Mouse (Mus musculus) forebrain, embryonic 12.5 days (tissue): ENCODE results near the gene Tmem107. TPM values are rescaled to one million over a fixed set of nuclear protein-coding genes. Genes with fewer than 3 reads are reported as not detected.

Source experiments
- ATAC-seq: fragments of 200-750 bp; cut with Nextera tagmentation; 2 replicates; pipeline ENCODE4 v1.8.0; 2017; ENCODE audit warnings: moderate TSS enrichment; ENCODE audit not compliant: low FRiP score
- H3K27ac ChIP-seq: fragments of 300-500 bp; sonication (generic); 2 replicates; pipeline ENCODE4 v1.5.1; 2016; ENCODE audit warnings: mild to moderate bottlenecking
- H3K27me3 ChIP-seq: fragments of 300-500 bp; sonication (generic); 2 replicates; pipeline ENCODE4 v1.6.1; 2016; ENCODE audit warnings: mild to moderate bottlenecking
- H3K36me3 ChIP-seq: fragments of 300-500 bp; sonication (generic); replicated peaks from 2 replicates; pipeline ENCODE4 v1.6.1; 2016; ENCODE audit warnings: mild to moderate bottlenecking
- H3K4me1 ChIP-seq: fragments of 300-500 bp; sonication (generic); 2 replicates; pipeline ENCODE4 v1.6.1; 2016
- H3K4me2 ChIP-seq: fragments of 300-500 bp; sonication (generic); 2 replicates; pipeline ENCODE4 v1.6.1; 2016; ENCODE audit warnings: mild to moderate bottlenecking, moderate library complexity
- H3K4me3 ChIP-seq: fragments of 300-500 bp; sonication (generic); replicated peaks from 2 replicates; pipeline ENCODE4 v1.5.1; 2016; ENCODE audit warnings: mild to moderate bottlenecking
- H3K9ac ChIP-seq: fragments of 300-500 bp; sonication (generic); 2 replicates; pipeline ENCODE4 v1.6.1; 2016; ENCODE audit warnings: mild to moderate bottlenecking
- H3K9me3 ChIP-seq: fragments of 300-500 bp; sonication (generic); 2 replicates; pipeline ENCODE4 v1.6.1; 2016
- WGBS: fragments of 180-500 bp; shearing (Covaris S2); methylation state at CpG from one replicate; pipeline ENCODE4 v1.1.7; 2016; 5-methylcytosine and 5-hydroxymethylcytosine counted together
- polyA plus RNA-seq: library from polyadenylated mRNA; unstranded; fragments of >200 nt; fragmentation: Nextera tagmentation; extraction: Ambion mirVana; gene quantifications from 2 replicates; pipeline ENCODE4 v1.2.1, GENCODE M21; 2016

The Tmem107 gene
- polyA plus RNA-seq, 1 experiment from 2014 or later, result 56.9 TPM

GRCm38 (mm10) chr11:69060448-69061254 is 10.0 kb upstream of the Tmem107 start:
- Histone ChIP-seq H3K27ac (peak overlapping the region; percentile 93), H3K36me3 (no peaks in the 10 kb centered on the region), H3K4me3 (peak overlapping the region; percentile 90), H3K9me3 (no peaks in the 10 kb centered on the region), H3K4me2 (peak overlapping the region; percentile 98), H3K9ac (peak overlapping the region; percentile 84), H3K27me3 (no peaks in the 10 kb centered on the region; the same call in 1 of the 2 replicates), H3K4me1 (peaks cover 32% of the 10 kb centered on the region)
- 2% methylated on average over 36 of the region's 40 CpGs for WGBS
- ATAC-seq, result no peak

GRCm38 (mm10) chr11:69061255-69061912 is 9.2 kb upstream of the Tmem107 start:
- Histone ChIP-seq H3K4me1 (peaks cover 38% of the 10 kb centered on the region), H3K4me3 (peak overlapping the region; percentile 90), H3K9ac (peak overlapping the region; percentile 84; the same call in 1 of the 2 replicates), H3K27ac (no peak overlapping the region), H3K27me3 (peaks cover 3% of the 10 kb centered on the region; the same call in 1 of the 2 replicates), H3K9me3 (no peaks in the 10 kb centered on the region), H3K4me2 (peak overlapping the region; percentile 98), H3K36me3 (no peaks in the 10 kb centered on the region)
- ATAC-seq, result no peak
- 7% methylated on average over 17 of the region's 17 CpGs for WGBS

GRCm38 (mm10) chr11:69062194-69062760 is 8.3 kb upstream of the Tmem107 start:
- Histone ChIP-seq H3K27ac (peak overlapping the region; percentile 36; the same call in 1 of the 2 replicates), H3K9ac (no peak overlapping the region), H3K36me3 (no peaks in the 10 kb centered on the region), H3K4me2 (peak overlapping the region; percentile 98), H3K4me3 (peak overlapping the region; percentile 67), H3K27me3 (peaks cover 3% of the 10 kb centered on the region; the same call in 1 of the 2 replicates), H3K9me3 (no peaks in the 10 kb centered on the region), H3K4me1 (peaks cover 43% of the 10 kb centered on the region)
- 1% methylated on average over 17 of the region's 17 CpGs for WGBS
- peak; percentile 2; the same call in 1 of the 2 replicates for ATAC-seq

DNA sequence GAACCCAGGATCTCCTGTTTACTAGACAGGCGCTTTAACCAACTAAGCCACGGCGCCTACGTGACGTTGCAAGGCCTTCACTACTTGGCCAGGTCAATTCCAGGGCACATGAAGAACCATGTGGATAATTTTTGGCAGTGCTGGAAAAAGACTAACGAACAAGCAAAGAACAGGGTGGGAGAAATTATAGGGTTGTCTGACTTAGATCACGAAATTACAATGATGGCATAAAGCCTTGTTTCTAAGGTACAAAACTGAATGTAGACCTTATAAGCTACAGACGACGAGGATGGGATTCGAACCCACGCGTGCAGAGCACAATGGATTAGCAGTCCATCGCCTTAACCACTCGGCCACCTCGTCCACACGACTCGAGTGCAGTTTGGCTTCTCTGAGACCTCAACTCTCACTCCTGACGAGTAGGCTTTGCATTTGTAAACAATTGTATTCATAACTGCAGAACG is 7.8 kb upstream of the Tmem107 start:
- peak overlapping the region; percentile 36; the same call in 1 of the 2 replicates for H3K9ac ChIP-seq
- peak overlapping the region; percentile 67 for H3K4me3 ChIP-seq
- under 1% methylated on average over 19 of the region's 19 CpGs for WGBS
- H3K4me2 ChIP-seq, result peak overlapping the region; percentile 55
- ATAC-seq, result peak; percentile 42
- H3K27ac ChIP-seq, result peak overlapping the region; percentile 82
- peaks cover 3% of the 10 kb centered on the region; the same call in 1 of the 2 replicates for H3K27me3 ChIP-seq
- peaks cover 43% of the 10 kb centered on the region for H3K4me1 ChIP-seq
- H3K36me3 ChIP-seq, result no peaks in the 10 kb centered on the region
- no peaks in the 10 kb centered on the region for H3K9me3 ChIP-seq

DNA sequence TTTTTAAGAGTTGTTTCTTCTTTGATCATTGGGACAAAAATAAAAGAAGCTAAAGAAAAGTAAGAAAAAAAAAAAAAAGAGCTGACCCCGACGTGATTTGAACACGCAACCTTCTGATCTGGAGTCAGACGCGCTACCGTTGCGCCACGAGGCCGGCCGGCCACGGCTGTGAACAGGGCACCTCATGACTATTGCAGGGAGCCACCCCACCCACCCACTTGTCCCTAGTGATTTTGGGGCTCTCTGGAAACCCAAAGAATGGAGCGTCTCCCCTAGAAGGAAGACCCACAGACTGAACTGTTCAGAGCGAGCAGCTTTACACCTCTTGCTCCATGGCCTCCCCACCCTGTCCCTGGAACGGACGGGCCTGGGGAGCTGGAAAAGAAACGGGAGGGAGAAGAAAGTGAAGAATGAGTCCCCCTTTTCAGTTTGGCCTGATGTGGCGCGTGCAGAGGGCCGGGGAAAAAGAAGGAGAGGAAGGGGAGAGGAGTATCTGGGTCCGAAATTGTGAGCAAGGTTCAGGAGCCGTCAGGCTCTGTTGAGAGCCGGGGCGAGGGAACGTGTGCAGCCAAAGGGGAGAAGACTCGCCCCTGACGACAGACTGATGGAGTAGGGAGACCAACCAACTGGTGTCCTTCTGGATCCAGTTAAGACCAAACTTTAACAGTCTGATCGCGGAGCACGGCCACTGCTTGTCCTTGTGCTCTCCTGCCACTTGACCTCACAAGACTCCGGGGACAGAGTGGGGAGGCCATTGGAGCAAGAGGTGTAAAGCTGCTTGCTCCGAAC is 7.0 kb upstream of the Tmem107 start:
- H3K4me3 ChIP-seq, result peak overlapping the region; percentile 67
- peak; percentile 34; the same call in 1 of the 2 replicates for ATAC-seq

DNA sequence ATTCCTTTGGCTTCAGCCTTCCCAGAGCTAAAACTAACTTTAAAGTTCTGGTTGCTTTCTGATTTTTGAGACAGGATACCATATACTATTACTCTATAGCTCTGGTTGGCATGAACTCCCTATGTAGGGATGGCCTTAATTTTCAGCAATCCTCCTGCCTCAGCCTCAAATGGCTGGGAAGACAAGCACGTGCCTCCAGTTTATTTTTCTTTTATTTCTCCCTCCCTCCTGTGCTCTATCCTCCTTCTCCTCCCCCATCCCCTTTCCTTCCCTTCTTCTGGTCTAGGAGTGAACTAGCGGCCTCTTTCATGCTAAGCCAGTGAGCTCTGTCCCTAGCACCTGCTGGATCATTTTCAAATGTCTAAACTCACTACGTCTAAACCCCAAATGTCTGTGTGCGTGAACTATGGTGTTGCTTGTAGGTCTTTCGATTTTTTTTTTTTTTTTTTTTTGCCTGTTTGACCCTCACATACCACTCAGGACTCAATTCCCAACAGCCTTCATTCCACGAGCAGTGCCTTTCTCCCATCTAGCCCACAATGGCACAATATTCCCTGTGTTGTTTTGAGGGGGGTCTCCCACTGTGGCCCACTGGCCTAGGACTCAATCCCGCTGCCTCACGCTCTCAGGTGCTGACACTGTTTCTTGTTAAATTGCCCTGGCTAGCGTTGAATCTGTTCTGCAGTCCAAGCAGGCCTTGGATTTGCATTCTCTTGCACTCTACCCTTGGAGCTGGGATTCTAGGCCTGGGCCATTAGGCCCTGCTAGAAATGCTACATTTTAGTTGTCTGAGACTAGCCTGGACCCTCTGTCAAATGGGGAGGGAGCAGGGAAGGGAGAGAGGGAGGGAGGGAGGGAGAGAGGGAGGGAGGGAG is 6.1 kb upstream of the Tmem107 start:
- H3K27ac ChIP-seq, result peak overlapping the region; percentile 78; the same call in 1 of the 2 replicates
- H3K4me1 ChIP-seq, result peaks cover 36% of the 10 kb centered on the region
- WGBS, result 41% methylated on average over 9 of the region's 9 CpGs
- peaks cover 3% of the 10 kb centered on the region; the same call in 1 of the 2 replicates for H3K27me3 ChIP-seq
- H3K4me2 ChIP-seq, result peak overlapping the region; percentile 59
- H3K4me3 ChIP-seq, result peak overlapping the region; percentile 67
- ATAC-seq, result no peak
- H3K9ac ChIP-seq, result peak overlapping the region; percentile 70
- H3K36me3 ChIP-seq, result no peaks in the 10 kb centered on the region
- H3K9me3 ChIP-seq, result no peaks in the 10 kb centered on the region

More for the DNA sequence above, 7.0 kb upstream of the Tmem107 start:
- under 1% methylated on average over 31 of the region's 31 CpGs for WGBS
- Histone ChIP-seq H3K27ac (peak overlapping the region; percentile 82), H3K9me3 (no peaks in the 10 kb centered on the region), H3K4me1 (peaks cover 39% of the 10 kb centered on the region), H3K4me2 (peak overlapping the region; percentile 59), H3K27me3 (peaks cover 3% of the 10 kb centered on the region; the same call in 1 of the 2 replicates), H3K9ac (peak overlapping the region; percentile 70), H3K36me3 (no peaks in the 10 kb centered on the region)

GRCm38 (mm10) chr11:69065394-69065925 is 5.1 kb upstream of the Tmem107 start:
- peaks cover 38% of the 10 kb centered on the region for H3K4me1 ChIP-seq
- H3K4me3 ChIP-seq, result no peak overlapping the region
- no peak overlapping the region for H3K27ac ChIP-seq
- peak overlapping the region; percentile 60; the same call in 1 of the 2 replicates for H3K9ac ChIP-seq
- H3K9me3 ChIP-seq, result no peaks in the 10 kb centered on the region
- H3K4me2 ChIP-seq, result peak overlapping the region; percentile 91
- 52% methylated on average over 3 of the region's 3 CpGs for WGBS
- peaks cover 3% of the 10 kb centered on the region; the same call in 1 of the 2 replicates for H3K27me3 ChIP-seq
- no peaks in the 10 kb centered on the region for H3K36me3 ChIP-seq
- no peak for ATAC-seq

DNA sequence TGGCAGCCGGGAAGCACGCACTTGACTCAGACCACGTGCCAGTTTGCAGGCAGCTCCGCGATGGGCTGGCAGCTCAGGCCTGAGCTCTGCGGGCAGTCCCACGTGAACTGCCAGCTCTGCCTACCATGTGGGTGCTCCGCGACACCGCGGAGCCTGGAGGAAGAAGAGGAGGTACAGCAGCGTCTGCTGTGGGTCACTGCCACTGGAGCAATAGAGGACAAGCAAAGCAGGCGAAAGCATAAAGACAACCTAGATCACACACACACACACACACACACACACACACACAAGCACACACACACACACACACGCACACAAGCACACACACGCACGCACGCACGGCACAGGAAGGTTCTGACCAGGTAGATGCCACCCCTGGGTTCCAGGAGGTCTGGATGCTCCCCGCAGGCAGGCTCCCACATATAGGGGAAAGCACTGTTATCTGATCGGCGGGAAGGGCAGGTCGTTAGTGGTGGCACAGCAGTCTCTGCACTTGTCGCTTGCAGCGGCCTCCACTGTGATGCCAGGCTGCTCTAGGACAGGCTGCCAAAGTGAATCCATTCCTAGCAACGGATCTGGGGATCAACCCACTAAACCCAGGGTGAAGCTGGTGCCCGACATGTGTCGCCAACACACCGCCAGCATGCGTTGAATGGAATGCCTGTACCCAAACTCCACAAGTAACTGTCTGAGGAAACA is 4.3 kb upstream of the Tmem107 start:
- no peaks in the 10 kb centered on the region for H3K9me3 ChIP-seq
- H3K9ac ChIP-seq, result peak overlapping the region; percentile 60
- ATAC-seq, result no peak
- H3K27me3 ChIP-seq, result peaks cover 3% of the 10 kb centered on the region; the same call in 1 of the 2 replicates
- WGBS, result 1% methylated on average over 26 of the region's 29 CpGs
- 0 out of 2 replicates have a peak overlapping the region, but pooled peaks have one; percentile 14 for H3K27ac ChIP-seq
- H3K4me3 ChIP-seq, result peak overlapping the region; percentile 46
- H3K4me1 ChIP-seq, result peaks cover 35% of the 10 kb centered on the region
- no peaks in the 10 kb centered on the region for H3K36me3 ChIP-seq
- peak overlapping the region; percentile 91 for H3K4me2 ChIP-seq

- Histone ChIP-seq H3K4me1 (peaks cover 34% of the 10 kb centered on the region), H3K27me3 (0 out of 2 replicates have a peak, but pooled peaks cover 3% of the 10 kb centered on the region), H3K36me3 (no peaks in the 10 kb centered on the region), H3K9ac (peak overlapping the region; percentile 60; the same call in 1 of the 2 replicates), H3K4me3 (peak overlapping the region; percentile 46), H3K9me3 (no peaks in the 10 kb centered on the region), H3K27ac (no peak overlapping the region), H3K4me2 (peak overlapping the region; percentile 91)
- WGBS, result 8% methylated on average over 8 of the region's 8 CpGs
- ATAC-seq, result no peak
Observed at GRCm38 (mm10) chr11:69066956-69067355, 3.6 kb upstream of the Tmem107 start.

DNA sequence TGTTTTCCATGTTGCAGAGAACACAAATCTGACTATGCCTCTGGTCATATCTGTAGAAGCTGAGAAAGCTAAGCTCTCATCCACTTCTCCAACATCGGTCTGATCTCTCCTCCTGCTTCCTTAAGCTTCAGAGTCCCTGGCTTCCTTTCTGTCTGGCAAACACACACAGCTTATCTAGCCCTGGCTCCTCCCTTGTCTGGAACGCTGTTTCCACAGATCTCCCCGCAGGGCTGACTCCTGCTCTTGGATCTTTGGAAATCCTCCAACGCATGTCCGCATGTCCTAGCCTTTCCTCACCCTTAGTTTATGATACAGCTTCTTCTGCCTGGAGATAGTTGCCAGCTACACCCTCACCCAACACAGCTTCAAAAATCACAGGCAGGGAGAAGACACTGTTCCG is 3.0 kb upstream of the Tmem107 start:
- ATAC-seq, result no peak
- Histone ChIP-seq H3K4me2 (no peak overlapping the region; the same call in 1 of the 2 replicates), H3K27ac (no peak overlapping the region), H3K9ac (no peak overlapping the region), H3K4me1 (peaks cover 40% of the 10 kb centered on the region), H3K36me3 (no peaks in the 10 kb centered on the region), H3K4me3 (no peak overlapping the region), H3K27me3 (0 out of 2 replicates have a peak, but pooled peaks cover 3% of the 10 kb centered on the region), H3K9me3 (no peaks in the 10 kb centered on the region)
- WGBS, result 63% methylated on average over 6 of the region's 6 CpGs
